Mouse (Mus musculus): ENCODE measurements at regions not wholly inside any gene's neighbourhood (a gene's known extent, or its start where the extent isn't known, plus 50 kb on each side); places are given as distances from the start of the nearest gene placed in this dataset.
A peak's percentile ranks its signal among the peaks of the same experiment; 100 is the strongest.

GRCm38 (mm10) chr16:20803278-20803930 is 69.1 kb upstream of the Thpo start:
- peak; percentile 30 to 43 for DNase-seq (ENCODE audit: low spot score in 2 of 2)

GRCm38 (mm10) chr16:20802724-20803123 is 68.4 kb upstream of the Thpo start:
- DNase-seq (ENCODE audit: low spot score in 2 of 2): no peak

GRCm38 (mm10) chr16:20800038-20800437 is 65.7 kb upstream of the Thpo start:
- no peak for DNase-seq (ENCODE audit: low spot score in 2 of 2)

GRCm38 (mm10) chr16:20798115-20798514 is 63.8 kb upstream of the Thpo start:
- no peak for DNase-seq (ENCODE audit: low spot score in 2 of 2)

GRCm38 (mm10) chr16:20794721-20795120 is 60.4 kb upstream of the Thpo start:
- no peak for DNase-seq (ENCODE audit: low spot score in 2 of 2)
